10 mouse cellular contexts compared by ENCODE assay signal in genomic region chr1:166782106-166782505, GRCm38 (mm10).
DNase-seq lines count a peak whose midpoint lies in the region; ATAC-seq and TF ChIP-seq lines count a peak whose summit lies in the region.
"Had no signal": no experiment of that assay in that cellular context is flagged by ENCODE, and none has a peak within 500 bp of the region (broad histone marks: within the 10 kb centered on the region; RNA-seq: fewer than 3 reads in every experiment).

No protein-coding gene starts in this region.

- no peak overlapping the region for H3K4me3 ChIP-seq in kidney, embryonic 15.5 days (replicated peaks)
- H3K4me3 ChIP-seq in ES-E14 (ENCODE audit: insufficient read depth in 1 of 2, low read depth in 1 of 2, low read length in 2 of 2, poor library complexity in 1 of 2, severe bottlenecking in 1 of 2) = no peak overlapping the region
- H3K4me3 ChIP-seq in embryonic facial prominence, embryonic 11.5 days (ENCODE audit: low read depth, low read length) = no peak overlapping the region
- H3K4me3 ChIP-seq: embryonic facial prominence, embryonic 15.5 days; liver, embryonic 15.5 days had no signal

- ATAC-seq in kidney, embryonic 15.5 days (replicated peaks; ENCODE audit: low FRiP score) = no peak
- ATAC-seq in embryonic facial prominence, embryonic 11.5 days (replicated peaks; ENCODE audit: insufficient number of reproducible peaks, low FRiP score, low TSS enrichment, low read depth) = no peak

- no peaks in the 10 kb centered on the region for H3K4me1 ChIP-seq in kidney, embryonic 15.5 days
- no peaks in the 10 kb centered on the region for H3K4me1 ChIP-seq in ES-E14 (ENCODE audit: control insufficient read depth in 2 of 2, insufficient read depth in 2 of 2, low read length in 2 of 2, poor library complexity in 1 of 2)
- no peaks in the 10 kb centered on the region for H3K4me1 ChIP-seq in embryonic facial prominence, embryonic 11.5 days (ENCODE audit: control insufficient read depth, insufficient read depth, low read length)
- H3K4me1 ChIP-seq: embryonic facial prominence, embryonic 15.5 days; liver, embryonic 15.5 days had no signal

- H3K27me3 ChIP-seq in kidney, embryonic 15.5 days = no peaks in the 10 kb centered on the region
- H3K27me3 ChIP-seq in embryonic facial prominence, embryonic 11.5 days (ENCODE audit: control insufficient read depth, insufficient read depth, low read length) = no peaks in the 10 kb centered on the region
- H3K27me3 ChIP-seq: embryonic facial prominence, embryonic 15.5 days; liver, embryonic 15.5 days had no signal

- in situ Hi-C loops in ES-E14 (cut with MboI; ENCODE audit: low sequenced_read_pairs in 2 of 2, unreplicated experiment in 2 of 2) = no loop called here

- no peak overlapping the region for H3K4me2 ChIP-seq in kidney, embryonic 15.5 days
- H3K4me2 ChIP-seq in embryonic facial prominence, embryonic 11.5 days (ENCODE audit: low read depth, low read length) = no peak overlapping the region
- H3K4me2 ChIP-seq: embryonic facial prominence, embryonic 15.5 days; liver, embryonic 15.5 days had no signal

- peak; percentile 31 for DNase-seq in kidney, adult 9 months
- peak; percentile 8 for DNase-seq in ES-E14 (ENCODE audit: low read depth, low spot score)
- peak; percentile 22 to 52 for DNase-seq in adrenal gland, postnatal 36 days
- peak; percentile 44 for DNase-seq in embryonic facial prominence, embryonic 11.5 days (ENCODE audit: low spot score)
- peak; percentile 21 to 38 for DNase-seq in layer of hippocampus, postnatal 36 days
- DNase-seq in right cerebral cortex, adult 18-20 months = peak; percentile 60
- no peak for DNase-seq in spleen, postnatal 4 days (ENCODE audit: low spot score in 2 of 2)

- H3K36me3 ChIP-seq in kidney, embryonic 15.5 days = no peaks in the 10 kb centered on the region
- no peaks in the 10 kb centered on the region for H3K36me3 ChIP-seq in ES-E14 (ENCODE audit: control insufficient read depth, insufficient read depth, low read length, poor library complexity, severe bottlenecking)
- no peaks in the 10 kb centered on the region for H3K36me3 ChIP-seq in embryonic facial prominence, embryonic 11.5 days (replicated peaks; ENCODE audit: control insufficient read depth, insufficient read depth, low read depth, low read length)
- H3K36me3 ChIP-seq: embryonic facial prominence, embryonic 15.5 days; liver, embryonic 15.5 days had no signal

- H3K9ac ChIP-seq in kidney, embryonic 15.5 days = no peak overlapping the region
- H3K9ac ChIP-seq in ES-E14 (ENCODE audit: insufficient read depth, low read depth, low read length, poor library complexity, severe bottlenecking) = no peak overlapping the region
- H3K9ac ChIP-seq in embryonic facial prominence, embryonic 11.5 days (replicated peaks; ENCODE audit: low read length) = no peak overlapping the region
- H3K9ac ChIP-seq: embryonic facial prominence, embryonic 15.5 days; liver, embryonic 15.5 days had no signal

- WGBS in kidney, embryonic 15.5 days = 43% methylated on average over 1 of the region's 1 CpGs
- 67% methylated on average over 1 of the region's 1 CpGs for WGBS in embryonic facial prominence, embryonic 11.5 days

- H3K27ac ChIP-seq in kidney, embryonic 15.5 days = no peak overlapping the region
- no peak overlapping the region for H3K27ac ChIP-seq in ES-E14 (ENCODE audit: insufficient read depth, low read depth, low read length, poor library complexity, severe bottlenecking)
- no peak overlapping the region for H3K27ac ChIP-seq in embryonic facial prominence, embryonic 11.5 days (replicated peaks; ENCODE audit: low read depth, low read length)
- H3K27ac ChIP-seq: embryonic facial prominence, embryonic 15.5 days; liver, embryonic 15.5 days had no signal

- H3K9me3 ChIP-seq in kidney, embryonic 15.5 days (replicated peaks) = no peaks in the 10 kb centered on the region
- H3K9me3 ChIP-seq in ES-E14 (ENCODE audit: control insufficient read depth, insufficient read depth, low read depth, low read length) = no peaks in the 10 kb centered on the region
- H3K9me3 ChIP-seq in embryonic facial prominence, embryonic 11.5 days (replicated peaks; ENCODE audit: control insufficient read depth, low read length) = no peaks in the 10 kb centered on the region
- H3K9me3 ChIP-seq: embryonic facial prominence, embryonic 15.5 days; liver, embryonic 15.5 days had no signal

TF ChIP-seq in ES-E14, 5 proteins besides CTCF, POLR2A, EP300 and RAD21:
- no peak for TF ChIP-seq MAFK (IDR thresholded peaks at IDR 0.05; ENCODE audit: insufficient read depth, low read depth, low read length)
- no peak for TF ChIP-seq ZNF384 (IDR thresholded peaks at IDR 0.05; ENCODE audit: low read depth, low read length)
- TF ChIP-seq ZC3H11A (IDR thresholded peaks at IDR 0.05; ENCODE audit: borderline replicate concordance, low read depth, low read length) = peak; percentile 55; the same call in 1 of the 2 replicates
- TF ChIP-seq CHD2 (IDR thresholded peaks at IDR 0.05; ENCODE audit: low read depth, low read length) = no peak

Comparison
In these comparisons a context has a peak if more than half of its experiments do, and no peak if none do; other contexts are left out.
1. DNase-seq: peak in kidney, adult 9 months (single experiment), ES-E14 (single experiment), adrenal gland, postnatal 36 days (2 of 2), embryonic facial prominence, embryonic 11.5 days (single experiment), layer of hippocampus, postnatal 36 days (2 of 2) and right cerebral cortex, adult 18-20 months (single experiment); none in spleen, postnatal 4 days (0 of 2).